Comparison of ENCODE assay signal across 8 mouse cellular contexts in the genomic region with DNA sequence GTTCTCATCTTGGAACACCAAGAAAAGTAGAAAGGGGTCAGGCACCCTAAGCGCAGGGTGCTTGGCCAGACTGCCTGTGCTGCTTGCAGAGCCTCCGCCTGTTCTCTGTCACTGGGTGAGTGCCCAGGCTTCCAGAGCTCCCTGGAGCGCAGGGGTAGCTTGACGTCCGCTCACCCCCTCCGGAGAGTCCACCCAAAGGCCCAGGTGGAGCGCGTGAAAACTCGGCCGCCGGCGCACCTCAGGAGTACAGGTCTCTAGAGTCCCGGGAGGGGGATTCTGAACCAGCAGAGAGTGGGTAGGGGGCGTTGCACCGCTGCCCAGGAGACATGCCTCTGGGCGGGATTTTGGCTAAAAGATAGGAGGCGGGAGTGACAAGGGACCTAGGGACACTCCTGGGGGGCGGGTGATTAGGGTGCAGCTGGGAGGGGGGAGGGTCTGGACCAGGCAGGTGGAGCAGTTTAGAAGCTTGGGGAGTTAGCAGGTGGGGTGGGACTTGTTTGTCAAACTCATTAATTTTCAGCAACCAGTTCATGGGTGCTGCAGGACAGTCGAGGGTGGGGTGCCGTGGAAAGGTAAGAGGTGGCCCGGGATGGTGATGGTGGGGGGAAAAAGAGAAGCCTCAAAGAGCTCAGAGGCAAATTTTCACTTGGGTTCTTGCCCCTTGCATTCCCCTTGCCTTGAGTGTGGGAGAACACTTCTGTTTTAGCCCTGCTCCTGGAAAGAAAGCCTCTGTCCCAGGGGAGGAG. TPM values are rescaled to one million over a fixed set of nuclear protein-coding genes. Genes with fewer than 3 reads are reported as not detected.
A peak's percentile ranks its signal among the peaks of the same experiment; 100 is the strongest.
DNase-seq lines count a peak whose midpoint lies in the region; ATAC-seq and TF ChIP-seq lines count a peak whose summit lies in the region.

No protein-coding gene starts in this region.

- no peaks in the 10 kb centered on the region for H3K36me3 ChIP-seq in forebrain, postnatal 0 days (ENCODE audit: insufficient read depth)
- no peaks in the 10 kb centered on the region for H3K36me3 ChIP-seq in intestine, embryonic 14.5 days (ENCODE audit: control insufficient read depth, insufficient read depth, low read length)
- no peaks in the 10 kb centered on the region for H3K36me3 ChIP-seq in liver, embryonic 13.5 days

- ATAC-seq in forebrain, postnatal 0 days = peak; percentile 34
- ATAC-seq in intestine, embryonic 14.5 days (replicated peaks; ENCODE audit: low FRiP score, low TSS enrichment, low read depth) = peak; percentile 38
- ATAC-seq in liver, embryonic 13.5 days (ENCODE audit: low read depth) = no peak

- peak; percentile 20 for DNase-seq in adrenal gland, postnatal 10 days
- DNase-seq in adrenal gland, postnatal 25 days = no peak
- DNase-seq in ZHBTc4 (ENCODE audit: low read depth, low spot score) = peak; percentile 48
- peak; percentile 27 for DNase-seq in forebrain, postnatal 0 days
- DNase-seq in intestine, embryonic 14.5 days (ENCODE audit: low spot score) = peak; percentile 73
- DNase-seq in liver, embryonic 13.5 days = no peak
- DNase-seq in right cerebral cortex, postnatal 36 days (ENCODE audit: low spot score in 2 of 2) = peak; percentile 16 to 36
- no peak for DNase-seq in urinary bladder, postnatal 36 days (ENCODE audit: low spot score in 2 of 2)

- peak overlapping the region; percentile 54; the same call in 1 of the 2 replicates for H3K27ac ChIP-seq in forebrain, postnatal 0 days (ENCODE audit: low read depth, low read length)
- H3K27ac ChIP-seq in intestine, embryonic 14.5 days (ENCODE audit: low read depth) = no peak overlapping the region
- H3K27ac ChIP-seq in liver, embryonic 13.5 days = no peak overlapping the region

- H3K4me2 ChIP-seq in forebrain, postnatal 0 days (ENCODE audit: low read depth) = peak overlapping the region; percentile 87
- peak overlapping the region; percentile 84 for H3K4me2 ChIP-seq in intestine, embryonic 14.5 days (ENCODE audit: low read length)
- H3K4me2 ChIP-seq in liver, embryonic 13.5 days = peak overlapping the region; percentile 47

- H3K4me1 ChIP-seq in forebrain, postnatal 0 days (ENCODE audit: insufficient read depth) = 0 out of 2 replicates have a peak, but pooled peaks cover 12% of the 10 kb centered on the region
- H3K4me1 ChIP-seq in intestine, embryonic 14.5 days (replicated peaks; ENCODE audit: control insufficient read depth, insufficient read depth, low read length) = peaks cover 21% of the 10 kb centered on the region
- H3K4me1 ChIP-seq in liver, embryonic 13.5 days (replicated peaks) = no peaks in the 10 kb centered on the region

- H3K9ac ChIP-seq in forebrain, postnatal 0 days = peak overlapping the region; percentile 74
- no peak overlapping the region for H3K9ac ChIP-seq in intestine, embryonic 14.5 days (ENCODE audit: low read length)
- H3K9ac ChIP-seq in liver, embryonic 13.5 days = no peak overlapping the region

- WGBS in forebrain, postnatal 0 days = under 1% methylated on average over 21 of the region's 21 CpGs
- 1% methylated on average over 21 of the region's 21 CpGs for WGBS in intestine, embryonic 14.5 days
- 3% methylated on average over 20 of the region's 21 CpGs for WGBS in liver, embryonic 13.5 days (ENCODE audit: insufficient replicate concordance)

- peak overlapping the region; percentile 69 for H3K4me3 ChIP-seq in forebrain, postnatal 0 days (ENCODE audit: low read depth, low read length)
- peak overlapping the region; percentile 41 for H3K4me3 ChIP-seq in intestine, embryonic 14.5 days (ENCODE audit: low read depth, low read length)
- H3K4me3 ChIP-seq in liver, embryonic 13.5 days (replicated peaks) = no peak overlapping the region; the same call in 1 of the 2 replicates

- no peaks in the 10 kb centered on the region for H3K9me3 ChIP-seq in forebrain, postnatal 0 days (ENCODE audit: low read length)
- H3K9me3 ChIP-seq in intestine, embryonic 14.5 days (ENCODE audit: control insufficient read depth, low read length) = no peaks in the 10 kb centered on the region
- H3K9me3 ChIP-seq in liver, embryonic 13.5 days (replicated peaks) = no peaks in the 10 kb centered on the region

- H3K27me3 ChIP-seq in forebrain, postnatal 0 days (ENCODE audit: insufficient read depth, low read length) = no peaks in the 10 kb centered on the region
- H3K27me3 ChIP-seq in intestine, embryonic 14.5 days (replicated peaks; ENCODE audit: control insufficient read depth, insufficient read depth, low read length) = peaks cover 33% of the 10 kb centered on the region
- H3K27me3 ChIP-seq in liver, embryonic 13.5 days = peaks cover 34% of the 10 kb centered on the region

- no peak for TF ChIP-seq CTCF in forebrain, postnatal 0 days (IDR thresholded peaks at IDR 0.05; ENCODE audit: low read depth)

RNA-seq across cellular contexts. Expression of gene Kcnj3, which starts 0.7 kb away (rescaled TPM):
- total RNA-seq in adrenal gland, postnatal 10 days (2021) = under 1 TPM; 0.48 to 0.51 TPM
- 0.24 and 0.94 TPM in 2 replicates for total RNA-seq in adrenal gland, postnatal 25 days (2021)
- total RNA-seq in forebrain, postnatal 0 days (2014; rRNA removed) = 20.5 and 22.1 TPM in 2 replicates
- 3.8 and 5.9 TPM in 2 replicates for polyA plus RNA-seq in forebrain, postnatal 0 days (2015; fragmentation: Nextera tagmentation; extraction: Ambion mirVana)
- 0.09 and 0.13 TPM in 2 replicates for polyA plus RNA-seq in intestine, embryonic 14.5 days (2014; fragmentation: Nextera tagmentation; extraction: Ambion mirVana)
- 0.02 TPM in 1 of 2 replicates, not detected in the other for polyA plus RNA-seq in liver, embryonic 13.5 days (2015; fragmentation: Nextera tagmentation; extraction: Ambion mirVana)

Comparison
In these comparisons a context has a peak if more than half of its experiments do, and no peak if none do; other contexts are left out.
1. DNase-seq: peak in adrenal gland, postnatal 10 days (single experiment), ZHBTc4 (single experiment), forebrain, postnatal 0 days (single experiment), intestine, embryonic 14.5 days (single experiment) and right cerebral cortex, postnatal 36 days (2 of 2); none in adrenal gland, postnatal 25 days (single experiment), liver, embryonic 13.5 days (single experiment) and urinary bladder, postnatal 36 days (0 of 2).
2. RNA of gene Kcnj3, which starts 0.7 kb away (total RNA-seq): 20.5 to 22.1 TPM in forebrain, postnatal 0 days; 0.24 to 0.94 TPM in adrenal gland, postnatal 25 days and 0.48 to 0.51 TPM in adrenal gland, postnatal 10 days; every median in the first group is over 10 times any median in the second.
3. Peak in every context shown above with its lines, with median percentiles within 50 percentile points of each other: H3K4me2 ChIP-seq.